Mouse (Mus musculus) NIH3T3 (cell line): Measurements from ENCODE around the gene Acp1.
A peak's percentile ranks its signal among the peaks of the same experiment; 100 is the strongest.

Experiments used
- DNase-seq: peaks from one replicate; pipeline ENCODE4 v3.0.0-alpha.2; 2012; ENCODE audit warnings: low read depth

Gene Acp1

DNA sequence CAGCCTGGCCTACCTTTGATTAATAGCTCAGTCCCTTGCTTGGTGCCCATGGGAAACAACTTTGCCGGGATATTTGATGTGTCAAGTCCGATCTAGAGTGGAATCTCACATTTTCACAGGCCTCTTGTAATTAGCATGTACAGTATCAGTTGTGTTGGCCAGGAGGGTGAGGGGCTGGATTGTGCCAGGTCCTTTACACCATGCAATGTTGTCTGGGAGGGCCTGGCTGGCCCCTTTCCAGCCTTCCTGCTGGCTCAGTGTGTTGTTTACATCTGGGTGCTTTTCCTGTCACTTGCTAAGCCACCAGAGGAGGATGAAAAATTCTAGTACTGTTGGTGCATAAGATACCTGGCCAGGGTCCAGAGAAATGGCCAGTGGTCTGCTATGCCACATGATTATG is 47.0 kb downstream of the Acp1 start:
- no peak for DNase-seq

DNA sequence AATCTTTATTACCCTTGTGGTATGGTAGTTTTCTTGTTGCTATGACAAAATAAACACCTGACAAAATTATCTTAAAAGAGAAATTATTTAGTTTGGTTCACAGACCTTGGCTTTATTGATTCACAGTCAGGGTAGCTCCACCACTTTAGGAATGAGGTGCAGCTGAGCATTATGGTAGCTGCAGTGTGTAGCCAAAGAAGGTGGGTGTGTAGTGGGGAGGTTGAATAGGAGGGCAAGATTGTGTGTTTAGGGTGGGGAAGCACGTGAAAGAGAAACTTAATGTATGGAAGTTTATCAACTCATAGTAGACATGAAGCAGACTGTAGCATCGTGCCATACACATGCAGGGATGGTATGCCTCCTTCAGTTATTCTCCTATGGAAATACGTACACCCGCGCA is 55.2 kb downstream of the Acp1 start:
- no peak for DNase-seq

DNA sequence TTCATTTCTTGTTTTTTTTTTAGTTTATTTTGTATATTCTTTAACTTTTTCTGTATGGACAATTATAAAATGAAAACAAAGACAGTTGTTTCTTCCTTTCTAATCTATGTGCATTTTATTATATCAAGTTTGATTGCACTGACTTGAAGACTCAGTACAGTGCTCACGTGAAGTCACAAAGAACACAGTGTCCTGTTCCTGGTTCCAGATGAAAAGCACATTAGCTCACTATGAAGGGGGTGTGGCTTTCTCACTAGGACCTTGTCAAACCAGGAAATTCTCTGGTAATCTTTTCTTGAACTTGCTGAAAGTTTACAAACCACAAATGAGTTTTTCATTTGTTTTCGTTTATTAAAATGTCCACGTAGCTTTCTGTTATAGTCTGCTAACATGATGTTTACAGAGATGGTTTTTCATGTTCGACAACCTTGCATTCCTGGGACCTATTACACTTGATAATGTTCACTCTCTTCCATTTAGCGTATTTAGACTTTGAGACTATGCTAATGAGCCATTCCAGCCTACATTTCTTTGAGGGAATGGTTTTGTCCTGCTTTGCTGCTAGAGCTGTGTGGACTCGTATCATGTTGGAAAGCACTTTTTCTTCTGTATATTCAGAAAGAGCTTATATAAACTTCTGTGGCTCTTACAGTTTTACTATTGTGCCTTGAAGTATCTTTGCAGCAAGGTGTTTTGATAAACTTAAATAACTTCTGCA is 55.8 kb downstream of the Acp1 start:
- no peak for DNase-seq

DNA sequence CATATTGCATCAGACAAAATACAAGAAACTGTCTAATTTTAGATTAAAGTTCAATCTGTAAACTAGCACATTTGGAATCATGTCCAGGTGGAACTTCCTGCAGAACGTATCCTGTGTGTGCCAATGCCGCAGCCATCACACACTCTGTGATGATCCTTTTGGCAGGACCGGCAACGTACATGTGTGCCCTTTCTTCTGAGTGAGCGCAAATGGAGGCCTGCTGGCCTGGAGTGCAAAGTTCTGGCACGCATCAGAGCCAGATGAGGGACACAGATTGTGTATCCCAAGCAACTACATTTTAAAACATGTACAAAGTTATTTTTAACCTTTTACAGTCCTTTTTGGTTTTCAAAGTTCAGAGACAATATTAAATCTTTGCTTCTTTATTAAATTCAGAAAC is 59.5 kb downstream of the Acp1 start:
- no peak for DNase-seq

DNA sequence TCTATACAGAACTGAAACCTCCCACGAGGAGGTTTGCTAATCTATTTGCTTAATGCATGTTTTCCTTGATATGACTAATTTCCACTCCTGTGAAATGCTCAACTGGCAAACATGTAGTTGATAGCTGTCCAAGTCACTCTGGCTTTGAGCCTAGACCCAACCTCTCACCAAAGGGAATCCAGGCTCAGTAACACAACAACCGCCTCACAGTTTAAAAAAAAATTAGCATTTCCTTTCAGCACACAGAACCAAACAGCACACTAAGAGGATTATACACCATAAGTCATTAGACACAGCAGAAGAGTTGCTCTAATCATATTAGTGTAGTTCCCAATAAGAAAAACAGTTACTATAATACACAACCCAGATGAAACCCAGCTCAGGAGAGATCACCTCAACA is 60.5 kb downstream of the Acp1 start:
- DNase-seq: peak; percentile 51

DNA sequence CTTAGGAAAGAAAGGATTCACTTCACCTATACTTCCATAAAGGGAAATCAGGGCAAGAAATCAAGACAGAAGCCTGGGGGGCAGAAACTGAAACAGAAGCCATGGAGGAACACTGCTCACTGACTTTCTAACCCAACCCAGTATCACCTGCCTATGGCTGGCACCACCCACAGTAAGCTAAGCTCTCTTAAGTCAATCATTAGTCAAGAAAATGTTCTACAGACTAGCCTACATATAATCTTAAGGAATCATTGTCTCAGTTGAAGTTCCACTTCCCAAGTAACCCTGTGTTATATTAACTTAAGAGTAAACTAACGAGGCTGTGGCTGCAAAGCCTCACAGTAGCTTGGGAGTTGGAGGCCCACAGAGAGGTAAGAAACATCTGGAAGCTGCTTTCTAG is 62.9 kb downstream of the Acp1 start:
- no peak for DNase-seq
